Mouse (Mus musculus) liver, adult 10 weeks (tissue): ENCODE data around the gene Cerk. TPM values are rescaled to one million over a fixed set of nuclear protein-coding genes. Genes with fewer than 3 reads are reported as not detected.

Source experiments
- polyA plus RNA-seq: library from polyadenylated mRNA; stranded (reverse); fragments of 350-450 nt; fragmentation: Illumina TruSeq; extraction: RNeasy Lipid Tissue Mini Kit (QIAGEN cat#74804); gene quantifications from one replicate; pipeline ENCODE4 v1.2.3, GENCODE M21; 2014; ENCODE audit warnings: low read depth, low replicate concordance

Gene Cerk
- polyA plus RNA-seq: 0.74 TPM

GRCm38 (mm10) chr15:86185689-86186569 lies at the start of gene Cerk:
TSS of gene Cerk (minus strand) at chr15:86186141.

GRCm38 (mm10) chr15:86213753-86214548 lies 28.0 kb upstream of the Cerk start, which contains the start of gene Tbc1d22a:
TSS of gene Tbc1d22a (plus strand) at chr15:86214459.

Other genes starting within 250 kb of the Cerk start
- gene Celsr1, start 152.4 kb downstream of the Cerk start, polyA plus RNA-seq: 0.93 TPM
- gene Gramd4, start 128.4 kb downstream of the Cerk start, polyA plus RNA-seq: 0.66 TPM
- 1.4 TPM for gene Tbc1d22a, start 28.3 kb upstream of the Cerk start, polyA plus RNA-seq